Mouse (Mus musculus): ENCODE results near the gene Cers4.

Cers4 gene

DNA sequence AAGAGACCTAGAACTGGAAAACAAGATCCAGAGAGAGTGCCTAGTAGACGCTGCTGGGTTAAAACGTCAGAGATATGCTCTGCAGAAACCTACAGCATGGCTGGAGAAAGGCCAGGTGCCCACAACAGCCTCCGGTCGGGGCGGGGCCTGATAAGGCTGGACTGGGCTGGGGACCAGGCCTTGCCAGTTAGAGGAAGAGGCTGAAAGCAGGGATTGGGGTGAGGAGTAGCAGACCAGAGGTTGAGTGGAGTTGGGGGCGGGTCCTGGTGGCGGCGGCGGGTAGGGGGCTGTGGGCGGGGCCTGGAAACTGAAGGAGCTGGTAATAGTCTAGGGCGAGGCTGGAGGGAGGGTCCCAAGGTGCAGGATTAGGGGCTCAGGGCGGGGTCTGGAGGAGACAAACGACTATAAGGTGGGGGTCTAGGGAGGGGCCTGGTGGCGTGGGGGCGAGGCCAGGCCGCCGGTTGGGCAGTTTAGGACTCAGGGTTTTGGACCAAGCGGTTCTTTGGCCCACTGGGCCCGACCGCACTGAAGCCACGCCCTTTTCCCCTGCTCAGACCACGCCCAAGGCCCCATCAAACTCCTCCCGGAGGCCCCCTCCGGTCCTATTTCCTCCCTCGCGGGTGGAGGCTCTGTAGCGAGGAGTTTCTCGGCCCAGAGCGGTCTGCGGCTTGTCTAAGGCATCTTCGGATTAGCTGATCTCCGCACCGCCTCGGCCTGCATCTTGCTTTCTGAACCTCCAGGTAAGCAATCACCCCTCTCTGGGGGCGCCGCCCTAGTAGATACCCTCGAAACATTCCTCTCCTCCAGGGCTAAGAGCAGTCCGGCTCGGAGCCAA lies at the start of gene Cers4:
Cers4 (plus strand) TSS at position 176 of the 835 bp plus-strand sequence.
- peak; percentile 77 to 83 for DNase-seq

DNA sequence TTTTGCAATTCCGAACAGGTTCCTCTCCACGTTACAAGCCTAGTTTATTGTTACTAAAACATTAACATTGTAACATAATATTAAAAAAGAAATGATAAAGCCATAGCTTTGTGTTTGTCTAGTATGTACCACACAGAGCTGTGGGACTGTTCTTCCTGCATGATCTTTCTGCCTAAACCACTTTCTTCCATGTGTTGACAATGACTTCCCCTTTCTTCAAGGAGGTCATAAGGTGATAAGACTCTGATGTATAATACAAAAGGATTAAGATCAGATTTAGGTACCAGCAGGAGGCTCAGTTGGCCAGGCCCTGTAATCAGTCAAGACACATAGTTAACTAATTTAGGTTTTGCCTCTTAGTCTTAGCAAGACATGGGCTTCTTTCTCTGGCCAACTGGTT lies 34.7 kb upstream of the Cers4 start:
- DNase-seq = no peak

DNA sequence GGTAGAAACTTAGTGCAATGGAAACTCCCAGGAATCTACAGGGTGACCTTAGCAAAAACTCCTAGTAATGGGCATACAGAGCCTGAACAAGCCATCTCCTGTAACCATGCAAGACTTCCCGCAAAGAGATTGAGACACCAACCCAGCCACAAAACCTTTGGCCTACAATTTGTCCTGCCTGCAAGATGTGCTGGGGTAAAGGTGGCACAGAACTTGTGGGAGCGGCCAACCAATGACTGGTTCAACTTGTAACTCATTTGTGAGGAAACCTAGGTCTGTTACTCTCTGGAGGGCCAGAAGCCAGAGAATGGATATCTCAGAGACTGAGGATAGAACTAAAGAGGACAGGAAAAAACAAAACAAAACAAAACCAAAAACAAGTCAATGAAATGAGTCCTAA lies 29.8 kb upstream of the Cers4 start:
- DNase-seq = no peak

DNA sequence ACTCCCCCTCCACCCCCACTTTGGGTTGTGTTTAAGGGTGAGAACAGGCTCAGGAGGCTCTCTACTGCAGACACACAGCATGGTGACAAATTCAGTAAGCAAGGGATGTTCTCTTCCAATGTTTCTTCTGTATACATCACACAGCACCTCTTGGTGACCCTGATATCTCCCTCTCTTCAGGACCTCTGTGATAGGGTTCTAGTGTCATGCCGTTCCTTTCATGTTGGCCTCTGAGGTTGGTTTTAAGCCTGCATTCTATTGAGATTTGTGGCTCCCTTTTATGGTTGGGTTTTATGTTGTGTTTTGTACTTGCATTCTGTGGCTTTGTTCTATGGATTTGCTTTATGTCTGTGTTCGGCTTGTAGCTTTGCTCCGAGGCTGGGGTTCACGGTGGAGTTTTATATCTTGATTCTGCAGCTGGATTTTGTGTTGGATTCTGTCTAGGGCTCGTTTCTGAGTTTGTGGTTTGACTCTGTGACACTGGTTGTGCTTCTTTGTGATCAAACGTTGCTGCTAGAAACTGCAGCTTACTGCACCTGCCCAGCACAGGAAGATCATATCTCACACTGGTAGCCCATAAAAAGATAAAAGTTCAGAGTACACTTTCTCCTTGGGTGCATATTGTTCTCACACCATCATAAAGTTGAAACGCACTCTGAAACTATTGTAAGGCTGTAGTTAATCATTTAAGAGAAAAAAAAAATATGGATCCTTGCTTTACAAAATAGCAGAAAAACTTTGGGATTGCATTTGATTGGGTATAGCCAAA lies 18.2 kb upstream of the Cers4 start:
- no peak for DNase-seq

DNA sequence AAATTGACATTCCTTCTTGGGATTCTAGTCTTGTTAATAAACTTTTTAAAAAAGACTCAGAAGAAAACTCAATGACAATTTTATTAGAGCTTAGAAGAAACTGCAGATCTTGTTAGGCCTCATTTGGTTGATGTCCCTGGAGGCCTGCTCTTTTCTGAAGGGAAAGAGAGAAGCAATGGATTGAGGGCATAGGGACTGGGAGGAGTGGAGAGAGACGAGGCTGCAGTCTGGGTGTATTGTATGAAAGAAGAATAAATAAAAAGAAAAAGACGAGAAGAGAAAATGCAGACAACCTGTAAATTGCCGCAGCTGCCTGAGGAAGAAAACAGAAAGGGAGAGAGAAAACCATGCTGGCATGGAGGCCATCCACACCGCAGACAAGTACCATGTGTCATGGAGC lies 11.7 kb upstream of the Cers4 start:
- no peak for DNase-seq

DNA sequence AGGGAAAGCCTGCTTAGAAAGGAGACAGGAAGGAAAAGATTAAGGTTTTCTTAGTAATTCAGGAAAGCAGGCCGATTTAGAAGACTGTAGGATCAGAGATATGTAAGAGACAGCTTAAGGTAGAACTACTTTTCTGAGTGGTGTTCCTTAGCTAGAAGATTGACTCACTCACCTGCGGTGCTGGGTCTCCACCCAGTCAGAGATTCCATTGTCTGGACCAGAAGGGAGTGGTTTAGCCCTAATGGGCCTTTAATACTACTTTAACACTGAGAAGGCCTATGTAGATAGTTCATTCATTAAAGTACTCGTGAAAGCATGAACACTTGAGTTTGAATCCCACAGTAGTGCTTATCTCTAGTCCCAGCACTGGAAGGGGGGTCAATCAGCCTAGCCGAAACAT lies 11.2 kb upstream of the Cers4 start:
- no peak for DNase-seq

DNA sequence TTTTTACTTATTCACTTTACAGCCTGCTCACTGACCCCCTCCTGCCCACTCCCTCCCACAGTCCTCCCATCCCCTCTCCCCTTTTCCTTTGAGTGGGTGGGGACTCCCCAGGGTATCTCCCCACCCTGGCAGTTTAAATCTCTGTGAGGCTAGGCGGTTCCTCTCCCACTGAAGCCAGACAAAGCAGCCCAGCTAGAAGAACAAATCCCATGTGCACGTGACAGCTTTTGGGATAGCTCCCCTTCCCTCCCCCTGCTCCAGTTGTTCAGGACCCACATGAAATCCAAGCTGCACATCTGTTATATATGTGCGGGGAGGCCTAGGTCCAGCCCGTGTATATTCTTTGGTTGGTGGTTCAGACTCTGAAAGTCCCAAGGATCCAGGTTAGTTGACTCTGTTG lies 10.3 kb upstream of the Cers4 start:
- DNase-seq = no peak

DNA sequence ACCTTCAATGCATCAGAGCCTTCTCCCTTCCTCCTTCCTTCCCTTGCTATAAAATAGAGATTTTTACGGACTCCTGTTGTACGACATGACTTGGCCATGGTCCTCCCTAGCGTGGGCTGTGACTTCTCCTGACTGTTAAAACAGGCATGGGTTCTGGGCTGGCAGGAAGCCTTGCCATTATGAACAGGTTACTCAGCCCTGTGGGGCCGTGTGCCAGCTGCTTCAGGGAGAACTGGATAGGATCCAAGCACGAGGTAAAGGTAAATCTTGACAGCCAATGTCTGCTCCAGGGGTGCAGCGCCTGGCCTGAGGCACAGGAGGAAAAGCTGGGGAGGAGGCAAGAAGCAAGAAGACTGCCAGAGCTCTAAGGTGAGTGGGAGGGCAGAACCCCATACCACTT lies 9.5 kb upstream of the Cers4 start:
- DNase-seq = peak; percentile 29 to 47

DNA sequence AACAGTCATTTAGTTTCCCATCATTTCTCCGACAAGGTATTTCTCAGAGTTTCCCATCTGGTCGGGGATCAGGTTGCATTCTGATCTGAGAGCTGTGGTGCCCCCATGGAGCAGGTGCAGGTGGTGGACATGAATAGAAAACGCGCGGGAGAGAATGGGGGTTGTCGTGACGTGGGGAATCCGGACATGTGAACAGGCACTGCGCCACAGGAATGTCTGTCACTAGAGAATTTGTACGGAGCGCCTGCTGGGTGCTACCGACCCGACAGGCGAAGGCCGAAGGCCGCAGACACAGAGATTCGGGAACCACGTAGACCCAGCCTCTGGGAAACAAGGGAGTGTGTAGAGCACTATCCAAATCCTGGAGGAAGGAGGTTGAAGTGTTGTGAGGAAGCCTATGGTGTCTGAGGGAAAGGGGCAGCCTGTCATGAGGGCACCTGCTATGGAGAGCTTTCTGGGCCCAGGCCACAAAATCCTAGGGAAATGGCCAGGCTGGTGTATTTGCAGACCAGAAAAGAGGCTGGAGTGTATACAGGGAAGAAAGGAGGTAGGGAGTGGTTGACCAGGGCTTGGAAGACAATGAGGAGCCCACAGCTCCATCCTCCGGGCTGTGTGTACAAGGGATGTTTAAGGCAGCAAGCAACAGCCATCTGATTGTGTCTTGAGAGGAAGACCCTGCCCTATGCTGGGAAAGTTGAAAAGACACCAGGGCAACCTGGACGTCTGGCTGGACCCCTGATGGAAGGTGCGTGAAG lies 1.0 kb downstream of the Cers4 start:
- DNase-seq = peak; percentile 30 to 31

DNA sequence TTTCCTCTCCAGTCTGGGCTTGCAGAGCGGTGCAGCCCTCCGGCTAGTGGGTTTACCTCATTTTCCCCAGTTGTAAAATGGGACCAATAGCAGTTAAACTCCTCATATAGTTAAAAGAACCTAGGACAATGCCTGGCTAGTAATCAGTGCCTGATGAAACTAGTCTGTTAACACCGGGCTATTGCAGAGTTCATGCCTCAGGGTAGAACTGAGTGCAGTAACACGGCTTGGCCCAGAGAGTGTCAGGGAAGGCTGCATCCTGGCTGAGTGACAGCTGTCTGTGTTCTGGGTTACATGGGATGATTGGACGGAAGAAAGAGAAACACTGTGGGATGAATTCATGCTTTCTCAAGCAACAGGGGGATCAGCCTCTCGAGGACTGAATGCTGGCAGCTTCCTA lies 3.1 kb downstream of the Cers4 start:
- no peak for DNase-seq

DNA sequence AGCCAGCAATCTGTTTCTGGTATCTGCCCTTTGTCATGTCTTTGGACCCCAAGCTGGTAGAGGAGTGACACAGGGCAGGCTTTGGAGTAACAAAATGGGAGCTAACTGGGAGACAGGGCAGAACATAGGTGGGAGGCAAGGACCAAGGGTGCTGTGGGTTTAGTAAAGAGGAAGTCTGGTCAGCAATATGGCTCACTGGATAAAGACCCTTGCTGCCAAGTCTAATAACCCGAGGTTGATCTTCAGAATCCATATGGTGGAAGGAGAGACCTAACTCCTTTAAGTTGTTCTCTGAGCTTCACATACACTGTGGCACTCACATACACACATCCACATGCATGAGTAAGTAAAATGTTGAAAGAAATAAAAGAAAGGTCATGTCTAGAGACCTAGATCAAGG lies 4.8 kb downstream of the Cers4 start:
- no peak for DNase-seq

DNA sequence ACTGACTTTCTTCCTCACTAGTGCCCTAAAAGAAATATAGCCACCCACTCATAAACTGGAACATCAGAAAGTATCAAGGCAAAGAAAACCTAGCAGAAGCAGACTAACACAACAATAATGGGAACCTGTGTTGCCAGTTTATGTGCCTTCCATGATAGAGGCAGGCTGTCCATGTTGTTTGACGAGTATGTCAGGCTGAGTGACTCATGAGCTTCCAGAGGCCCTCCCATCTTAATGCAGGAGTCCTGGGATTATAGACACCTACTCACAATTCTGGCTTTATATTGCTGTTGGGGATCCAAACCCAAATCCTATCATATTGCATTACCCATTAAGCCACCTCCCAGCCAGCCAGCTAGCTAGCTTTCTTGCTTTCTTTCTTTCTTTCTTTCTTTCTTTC lies 12.5 kb downstream of the Cers4 start:
- DNase-seq = no peak

DNA sequence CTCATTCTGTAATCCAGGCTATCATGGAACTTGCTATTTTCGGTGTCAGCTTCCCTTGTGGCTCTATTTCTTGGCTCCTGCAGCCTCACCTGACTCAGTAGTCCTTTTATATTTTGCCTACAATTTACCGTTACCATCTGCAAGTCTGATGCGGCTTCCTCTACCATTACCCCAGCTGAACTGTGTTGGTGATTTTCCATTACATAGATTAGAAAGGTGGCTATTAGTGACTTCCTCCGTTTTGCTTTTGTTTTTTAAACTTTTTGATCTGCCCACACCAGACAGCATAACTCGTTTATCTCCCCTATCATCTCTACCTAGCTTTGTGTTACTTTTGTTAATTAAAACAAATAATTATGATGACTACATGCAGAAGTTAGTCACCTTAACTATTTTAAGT lies 14.7 kb downstream of the Cers4 start:
- DNase-seq = no peak

DNA sequence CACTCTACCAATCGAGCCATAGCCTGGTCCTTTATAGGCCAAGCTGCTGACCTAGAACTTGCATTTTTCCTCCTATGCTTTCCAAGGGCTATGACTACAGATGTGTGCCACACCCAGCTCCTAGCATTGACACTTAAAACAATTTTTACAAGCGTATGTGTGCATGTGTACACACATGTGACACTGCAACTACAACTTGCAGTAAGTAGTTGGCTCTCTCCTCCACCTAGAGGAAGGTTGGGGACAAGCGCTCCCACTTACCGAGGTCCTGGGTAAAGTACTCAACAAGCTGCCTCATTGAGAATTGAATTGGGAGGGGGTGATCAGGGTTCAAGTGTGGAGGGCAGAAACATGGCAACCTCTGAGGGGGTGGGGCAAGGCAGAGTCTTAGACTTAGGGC lies 18.0 kb downstream of the Cers4 start:
- no peak for DNase-seq

DNA sequence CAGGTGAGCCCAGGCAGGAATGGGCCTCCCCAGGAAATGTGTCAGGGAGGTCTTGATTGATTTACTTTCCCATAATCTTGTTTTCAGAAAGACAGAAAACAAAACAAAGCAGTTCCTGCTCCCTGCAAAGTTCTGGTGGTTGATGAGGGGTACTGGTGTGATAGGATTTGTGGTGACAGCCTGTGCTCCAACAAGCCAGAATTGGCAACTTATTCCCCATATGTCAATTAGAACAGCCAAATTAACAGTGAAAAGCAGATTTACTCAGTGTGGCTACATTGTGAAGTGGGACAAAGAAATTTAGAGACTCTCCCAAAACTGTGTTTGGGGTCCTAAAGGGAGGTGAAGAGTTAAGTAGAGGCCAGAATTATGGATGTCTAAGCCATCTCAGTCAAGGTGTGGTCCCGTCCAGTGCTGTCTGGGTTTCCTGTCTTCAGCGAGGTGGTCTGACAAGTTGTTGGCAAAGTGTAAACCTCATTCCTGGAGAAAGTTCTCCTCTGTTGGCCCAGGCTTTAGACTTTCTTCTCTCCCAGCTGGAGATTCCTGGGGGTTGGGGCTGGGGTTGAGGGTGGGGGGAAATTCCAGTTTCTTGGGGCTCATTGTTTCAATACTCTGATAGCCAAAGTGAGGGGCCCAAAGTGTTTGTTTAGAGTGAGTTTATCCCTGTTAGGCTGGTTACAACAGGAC lies 18.7 kb downstream of the Cers4 start:
- no peak for DNase-seq

DNA sequence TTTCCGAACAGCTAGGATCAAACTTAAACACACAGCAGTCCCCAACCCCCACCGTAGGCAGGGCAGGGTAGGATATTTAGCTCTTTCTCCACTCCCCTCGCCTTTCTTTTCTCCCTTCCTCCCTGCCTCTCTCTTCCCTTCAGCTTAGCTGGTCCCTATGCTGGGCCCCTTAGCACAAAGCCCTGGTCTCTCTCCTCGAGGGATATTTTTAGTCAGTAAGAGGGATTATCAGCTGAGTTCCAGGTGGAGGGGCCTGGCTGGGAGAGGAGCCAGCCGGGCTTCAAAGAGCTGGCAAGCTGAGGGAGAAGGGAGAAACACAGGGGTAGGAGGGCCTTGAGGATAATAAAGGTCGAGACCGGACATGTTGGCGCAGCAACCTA lies 19.3 kb downstream of the Cers4 start:
- DNase-seq = no peak

DNA sequence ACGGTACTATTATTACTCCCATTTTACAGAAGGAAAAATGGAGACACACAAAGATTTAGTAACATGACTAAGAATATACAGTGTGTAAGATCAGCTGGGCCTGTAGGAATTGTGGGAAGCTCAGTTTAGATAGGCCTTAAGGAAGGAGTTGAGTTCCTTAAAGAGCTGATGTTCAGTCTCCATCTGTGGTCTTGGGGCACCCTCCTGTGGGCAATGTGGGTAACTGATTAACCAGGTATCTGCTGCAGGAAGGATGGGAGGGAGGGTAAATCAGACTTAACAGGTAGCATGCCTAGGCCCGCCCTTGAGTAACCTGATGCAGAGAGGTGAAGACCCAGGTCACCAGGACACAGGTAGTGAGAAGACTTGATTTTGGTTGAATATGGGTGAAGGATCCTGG lies 23.3 kb downstream of the Cers4 start:
- DNase-seq = peak; percentile 35 to 40

DNA sequence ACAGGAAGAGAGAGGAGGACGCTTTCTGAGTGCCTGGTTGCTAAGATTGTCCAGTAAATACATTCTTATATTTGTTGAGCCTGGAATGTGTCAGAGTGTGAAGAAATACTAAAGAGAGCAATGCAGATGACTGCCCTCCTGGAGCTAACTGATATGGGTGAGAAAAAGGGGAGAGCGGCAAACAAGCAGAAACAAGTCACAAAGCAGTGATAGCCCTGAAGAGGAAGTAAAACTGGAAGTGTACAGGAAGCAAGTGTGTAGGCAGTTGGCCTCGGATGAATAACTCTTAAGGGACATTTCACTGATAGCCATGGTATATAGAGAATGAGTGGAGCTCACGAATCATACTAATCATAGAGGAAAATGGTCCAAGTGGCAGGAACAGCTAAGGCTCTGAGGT lies 28.6 kb downstream of the Cers4 start:
- DNase-seq = no peak

DNA sequence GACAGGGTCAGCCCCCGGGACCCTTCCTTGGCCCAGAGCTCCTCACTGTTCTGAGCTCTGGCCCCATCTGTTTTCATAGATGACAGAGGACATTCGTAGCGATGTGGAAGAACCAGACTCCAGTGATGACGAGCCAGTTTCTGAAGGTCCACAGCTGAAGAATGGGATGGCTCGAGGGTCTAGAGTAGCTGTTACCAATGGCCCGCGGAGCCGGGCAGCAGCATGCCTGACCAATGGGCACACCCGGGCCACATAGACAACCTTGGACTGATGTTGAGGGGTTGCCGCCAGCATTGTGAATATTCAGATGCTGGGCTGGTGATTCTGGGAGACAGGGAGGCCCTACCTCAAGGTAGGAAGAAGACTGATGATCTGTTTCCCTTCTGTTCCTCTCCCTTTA lies 30.7 kb downstream of the Cers4 start:
- no peak for DNase-seq
